Mouse (Mus musculus) cortical plate, adult 2 months (tissue): ENCODE measurements around the gene Tmem30a. TPM values are rescaled to one million over a fixed set of nuclear protein-coding genes. Genes with fewer than 3 reads are reported as not detected.

Experiments used
- H3K27ac ChIP-seq: fragments of 200-500 bp; 2 replicates; pipeline ENCODE4 v1.5.1; 2012; ENCODE audit warnings: low read length, control low read depth, inconsistent platforms; ENCODE audit not compliant: insufficient read depth
- H3K4me1 ChIP-seq: fragments of 200-500 bp; 2 replicates; pipeline ENCODE4 v1.6.1; 2011; ENCODE audit warnings: low read length; ENCODE audit not compliant: control insufficient read depth, insufficient read depth
- H3K4me3 ChIP-seq: fragments of 200-500 bp; 2 replicates; pipeline ENCODE4 v1.5.1; 2011; ENCODE audit warnings: mild to moderate bottlenecking, low read length, control low read depth; ENCODE audit not compliant: insufficient read depth
- CTCF ChIP-seq: fragments of 200-500 bp; IDR thresholded peaks from 2 replicates; pipeline ENCODE4 v1.5.1; 2011; ENCODE audit warnings: mild to moderate bottlenecking, control low read depth, low read length; ENCODE audit not compliant: insufficient read depth; ENCODE audit errors: extremely low read depth
- POLR2A ChIP-seq: fragments of 200-500 bp; IDR thresholded peaks from 2 replicates; pipeline ENCODE4 v1.6.1; 2011; ENCODE audit warnings: mild to moderate bottlenecking, low read length, control low read depth; ENCODE audit not compliant: insufficient read depth; ENCODE audit errors: extremely low read depth
- polyA plus RNA-seq: library from polyadenylated mRNA; depleted of rRNA; stranded (reverse); fragments of >200 nt; gene quantifications from 2 replicates; pipeline ENCODE4 v1.2.3, GENCODE M21; 2012

The Tmem30a gene
- polyA plus RNA-seq, 1 experiment: 118 TPM

DNA sequence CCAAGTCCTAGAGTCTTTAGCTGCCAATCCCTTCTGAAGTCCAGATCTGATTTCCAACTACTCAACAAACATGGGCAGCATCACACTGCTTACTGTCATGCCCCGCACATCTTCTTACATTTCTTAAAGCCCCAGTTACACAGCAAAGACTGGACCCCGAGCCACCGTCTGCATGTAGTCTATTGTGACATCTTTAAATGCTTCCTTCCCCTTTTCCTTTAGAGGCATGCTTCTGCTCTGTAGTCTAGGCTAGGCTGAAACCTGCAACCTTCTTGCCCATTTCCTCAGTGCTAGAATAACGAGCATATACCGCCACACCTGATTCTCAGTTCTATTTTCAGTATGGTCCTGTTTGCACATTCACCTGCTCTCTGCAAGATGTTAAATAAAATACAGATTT lies 23.2 kb upstream of the Tmem30a start:
- Histone ChIP-seq H3K4me1 (no peaks in the 10 kb centered on the region), H3K27ac (no peak overlapping the region), H3K4me3 (no peak overlapping the region)
- TF ChIP-seq POLR2A (no peak), CTCF (no peak)

DNA sequence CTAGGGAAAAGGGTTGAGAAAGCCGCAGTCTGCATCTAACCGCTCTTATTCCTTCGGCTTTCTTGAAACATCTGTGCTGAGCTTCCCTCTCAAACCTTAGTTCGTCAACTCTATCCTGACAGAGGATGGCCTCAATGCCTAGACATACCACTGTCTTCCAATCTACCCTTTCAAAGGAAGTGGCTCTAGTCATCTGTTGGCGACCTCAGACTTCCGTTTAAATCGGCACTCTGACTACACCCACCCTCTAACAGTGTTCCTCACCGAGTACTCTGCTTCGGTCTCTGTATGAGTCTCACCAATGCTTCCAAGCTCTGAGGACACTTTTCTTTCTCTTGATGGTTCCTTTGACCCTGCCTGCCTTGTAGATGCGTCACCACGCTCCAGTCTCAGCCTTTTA lies 22.7 kb upstream of the Tmem30a start:
- no peaks in the 10 kb centered on the region for H3K4me1 ChIP-seq
- no peak overlapping the region for H3K27ac ChIP-seq
- TF ChIP-seq POLR2A (no peak), CTCF (no peak)
- no peak overlapping the region for H3K4me3 ChIP-seq

DNA sequence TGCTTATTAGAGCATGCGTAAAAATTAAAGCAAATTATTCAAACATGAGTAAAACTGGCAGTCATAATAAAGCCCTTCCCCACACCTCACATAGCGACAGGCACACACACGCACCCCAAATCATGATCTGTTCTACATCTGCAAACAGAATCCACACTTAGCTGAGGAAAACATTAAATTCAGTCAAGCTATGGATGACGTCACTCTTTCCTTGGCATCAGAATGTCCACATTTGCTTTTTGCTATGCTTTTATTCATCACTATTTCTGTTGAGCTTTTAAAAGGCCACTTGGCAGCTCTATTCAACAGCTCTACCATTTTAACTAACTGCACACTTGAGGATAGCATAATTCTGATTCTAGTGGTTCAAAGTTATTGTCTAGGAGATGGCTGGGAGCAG lies 21.3 kb upstream of the Tmem30a start:
- Histone ChIP-seq H3K4me1 (no peaks in the 10 kb centered on the region), H3K27ac (no peak overlapping the region), H3K4me3 (no peak overlapping the region)
- TF ChIP-seq CTCF (no peak), POLR2A (no peak)

DNA sequence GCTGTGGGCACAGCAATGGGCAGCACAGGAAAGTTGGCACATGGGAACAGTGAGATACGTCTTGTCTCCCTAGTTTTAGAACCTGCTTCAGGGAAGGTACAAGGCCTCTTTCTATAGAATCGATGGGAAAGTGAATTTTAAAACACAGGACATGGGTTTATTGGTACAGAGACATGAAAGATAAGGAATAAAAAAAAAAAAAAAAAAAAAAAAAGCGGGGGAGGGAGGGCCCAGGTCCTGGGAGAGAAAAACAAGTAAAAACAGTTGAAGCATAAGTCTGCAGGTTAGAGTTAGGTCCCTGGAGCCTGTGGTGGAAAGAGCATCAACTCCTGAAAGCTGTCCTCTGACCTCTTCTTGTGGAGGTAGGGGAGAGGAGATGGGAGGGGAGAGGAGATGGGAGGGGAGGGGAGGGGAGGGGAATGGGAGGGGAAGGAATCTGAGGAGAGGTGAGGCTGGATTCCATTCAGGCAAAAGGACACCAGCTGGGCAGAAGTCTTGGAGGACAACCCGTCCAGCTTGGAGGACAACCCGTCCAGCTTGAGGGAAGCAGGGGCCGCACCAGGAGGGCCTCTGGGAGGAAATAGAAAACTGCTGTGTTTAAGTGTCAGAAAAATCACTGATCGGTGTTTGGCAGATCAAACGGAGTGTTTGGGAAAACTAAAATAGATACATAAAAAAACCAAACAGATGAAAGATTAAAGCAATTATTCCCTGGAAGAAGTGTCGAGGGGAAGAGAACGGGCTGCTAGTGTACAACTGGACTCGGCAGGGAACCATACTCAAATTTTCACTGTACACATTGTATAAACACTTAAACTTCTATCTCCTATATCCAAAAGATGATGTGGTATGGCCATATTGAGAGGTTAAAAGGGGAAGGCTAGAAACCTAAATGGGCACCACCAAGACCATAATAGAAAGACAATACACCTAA lies 17.9 kb upstream of the Tmem30a start:
- TF ChIP-seq POLR2A (no peak), CTCF (no peak)
- no peak overlapping the region for H3K27ac ChIP-seq
- no peak overlapping the region for H3K4me3 ChIP-seq
- H3K4me1 ChIP-seq: no peaks in the 10 kb centered on the region

DNA sequence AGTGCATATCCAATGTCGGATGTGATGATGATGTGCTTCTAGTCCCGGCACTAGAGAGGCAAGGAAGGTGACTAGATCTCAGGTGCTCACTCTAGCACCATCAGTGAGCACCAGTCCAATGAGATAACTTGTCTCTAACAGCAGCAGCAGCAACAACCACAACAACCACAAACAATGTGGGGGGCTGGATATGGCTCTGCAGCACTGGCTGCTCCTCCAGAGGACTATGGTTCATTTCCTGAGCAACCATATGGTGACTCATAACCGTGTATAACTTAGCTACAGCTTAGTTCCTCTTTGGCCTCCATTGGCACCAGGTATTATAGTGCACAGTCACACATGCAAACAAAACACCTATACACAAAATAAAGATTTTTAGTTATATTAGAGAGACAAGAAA lies 17.2 kb upstream of the Tmem30a start:
- no peak overlapping the region for H3K27ac ChIP-seq

DNA sequence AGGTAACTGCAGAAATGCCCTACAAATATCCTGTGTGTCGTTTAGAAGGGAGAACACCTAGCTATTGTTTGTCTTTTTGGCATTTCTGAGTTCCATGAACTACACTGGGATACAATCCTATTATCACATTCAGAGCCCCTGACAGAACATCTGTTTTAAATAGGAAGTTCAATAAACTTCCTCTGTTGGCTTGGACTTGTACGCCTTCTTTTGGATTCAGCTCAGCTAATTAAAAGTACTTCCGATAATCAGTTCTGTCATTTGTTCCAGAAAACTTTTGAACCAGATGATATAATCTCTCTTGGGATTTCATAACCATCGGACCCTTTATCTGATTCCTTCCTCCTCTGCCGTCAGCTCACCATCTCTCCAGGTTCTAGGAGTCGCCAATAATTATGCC lies 16.1 kb upstream of the Tmem30a start:
- Histone ChIP-seq H3K4me1 (no peaks in the 10 kb centered on the region), H3K4me3 (no peak overlapping the region), H3K27ac (no peak overlapping the region)
- TF ChIP-seq POLR2A: no peak
- TF ChIP-seq CTCF: no peak

More for the DNA sequence above, 17.2 kb upstream of the Tmem30a start:
- TF ChIP-seq CTCF (no peak), POLR2A (no peak)
- H3K4me3 ChIP-seq: no peak overlapping the region
- no peaks in the 10 kb centered on the region for H3K4me1 ChIP-seq

DNA sequence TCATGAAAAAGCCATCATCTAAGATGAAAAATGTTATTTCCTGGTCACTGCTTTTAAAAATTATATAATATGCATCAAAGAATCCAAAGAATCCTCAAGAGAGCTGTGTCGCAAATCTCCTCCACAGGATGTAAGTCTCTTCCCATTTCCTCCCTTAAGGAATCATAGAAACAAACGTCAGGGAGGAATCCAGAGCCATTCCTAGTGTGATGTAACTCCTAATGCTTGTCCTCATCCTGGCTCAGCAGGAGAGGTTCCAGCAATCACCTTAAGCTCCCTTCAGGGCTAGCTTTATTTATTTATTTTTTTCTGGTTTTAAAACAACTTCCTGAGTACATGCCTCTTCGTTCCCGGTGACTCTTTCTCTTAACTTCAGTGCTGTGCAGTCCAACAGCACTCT lies 13.9 kb upstream of the Tmem30a start:
- H3K27ac ChIP-seq: no peak overlapping the region
- TF ChIP-seq CTCF (no peak), POLR2A (no peak)
- no peak overlapping the region for H3K4me3 ChIP-seq
- H3K4me1 ChIP-seq: no peaks in the 10 kb centered on the region

DNA sequence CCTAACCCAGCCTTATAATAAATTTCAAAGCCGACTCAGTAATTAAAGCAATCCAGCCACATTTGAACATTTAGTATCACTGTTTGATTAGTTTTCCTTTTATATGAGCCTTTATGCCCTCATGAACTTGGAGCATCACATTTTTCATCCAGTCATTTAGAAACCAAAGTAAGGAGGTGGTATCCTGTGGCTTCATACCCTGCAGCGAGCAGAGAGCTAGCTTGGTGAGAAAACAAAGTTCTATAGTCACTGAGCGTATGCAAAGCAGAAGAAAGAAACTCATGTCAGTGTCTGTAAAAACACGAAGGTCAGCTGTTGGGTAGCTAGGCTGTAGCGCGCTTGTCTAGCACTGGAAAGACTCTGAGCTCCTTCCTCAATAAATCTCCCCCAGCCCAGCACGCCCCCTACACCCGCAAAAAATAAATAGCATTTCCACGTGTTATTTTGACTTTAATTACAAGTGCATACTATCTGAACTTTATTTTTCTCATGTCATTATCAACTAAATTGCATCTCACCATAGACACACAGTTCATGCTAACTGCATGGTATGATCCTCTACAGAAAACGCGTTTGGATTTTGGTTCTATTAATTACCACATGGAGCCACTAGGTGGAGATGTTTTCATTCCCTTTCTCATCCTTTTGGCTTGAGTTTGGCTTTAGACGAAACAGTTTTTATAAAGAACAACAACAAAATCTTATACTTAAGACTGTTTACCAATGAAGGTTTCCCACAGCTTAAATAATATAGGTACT lies 13.2 kb upstream of the Tmem30a start:
- no peak overlapping the region for H3K4me3 ChIP-seq
- no peak overlapping the region for H3K27ac ChIP-seq
- TF ChIP-seq CTCF (no peak), POLR2A (no peak)
- no peaks in the 10 kb centered on the region for H3K4me1 ChIP-seq

DNA sequence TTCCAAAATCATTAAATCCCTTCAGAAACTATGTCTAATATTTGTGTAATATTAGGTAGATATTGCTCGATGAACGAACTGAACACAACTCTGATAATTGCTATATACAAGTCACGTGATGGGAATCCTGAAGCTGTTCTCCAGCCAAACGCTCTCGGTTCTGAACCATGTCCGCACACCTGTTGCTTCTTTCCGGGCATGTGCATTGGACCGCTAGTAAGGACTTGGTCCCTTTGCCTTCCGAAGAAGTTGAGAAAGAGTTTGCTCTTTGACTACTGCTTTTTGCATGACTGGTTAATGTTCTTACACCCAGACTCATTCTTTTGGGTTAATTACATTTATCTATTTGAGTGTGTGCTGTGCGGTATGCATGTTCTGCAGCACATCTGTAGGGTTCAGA lies 12.1 kb upstream of the Tmem30a start:
- TF ChIP-seq POLR2A (no peak), CTCF (no peak)
- Histone ChIP-seq H3K4me3 (no peak overlapping the region), H3K4me1 (no peaks in the 10 kb centered on the region), H3K27ac (no peak overlapping the region)

DNA sequence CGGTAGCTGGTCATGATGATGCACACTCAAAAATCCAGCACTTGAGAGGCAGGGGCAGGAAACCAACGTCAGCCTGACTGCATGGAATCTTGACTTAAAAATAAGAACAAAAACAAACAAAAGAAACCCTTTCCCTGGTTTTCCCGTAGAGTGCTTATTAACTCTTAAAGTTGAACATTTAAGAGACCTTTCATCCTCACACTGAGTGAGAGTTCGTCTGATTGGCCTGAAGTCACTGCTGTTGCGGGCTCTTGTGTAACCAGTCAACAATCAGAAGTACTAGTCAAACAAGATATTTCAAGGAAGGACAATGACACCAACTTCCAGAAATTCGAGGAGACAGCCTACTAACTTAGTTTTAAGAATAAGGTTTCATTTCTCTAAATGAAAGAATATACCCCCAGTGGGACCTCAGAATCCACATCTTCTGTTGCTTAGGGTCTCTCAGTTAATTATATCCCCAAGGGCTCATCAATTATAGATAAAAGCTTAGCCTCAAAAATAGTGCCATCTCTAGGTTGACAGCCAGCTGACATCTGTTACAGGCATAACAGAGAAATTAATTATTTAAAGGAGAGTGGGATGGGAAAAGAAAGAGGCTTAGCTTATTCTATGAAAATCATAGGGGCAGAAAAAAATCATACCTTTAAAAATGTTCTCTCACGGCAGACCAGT lies 3.3 kb upstream of the Tmem30a start:
- Histone ChIP-seq H3K4me3 (no peak overlapping the region), H3K27ac (no peak overlapping the region), H3K4me1 (no peaks in the 10 kb centered on the region; the same call in 1 of the 2 replicates)
- TF ChIP-seq POLR2A (no peak), CTCF (no peak)
